ENCODE assay signal across 9 mouse cellular contexts in the genomic region with DNA sequence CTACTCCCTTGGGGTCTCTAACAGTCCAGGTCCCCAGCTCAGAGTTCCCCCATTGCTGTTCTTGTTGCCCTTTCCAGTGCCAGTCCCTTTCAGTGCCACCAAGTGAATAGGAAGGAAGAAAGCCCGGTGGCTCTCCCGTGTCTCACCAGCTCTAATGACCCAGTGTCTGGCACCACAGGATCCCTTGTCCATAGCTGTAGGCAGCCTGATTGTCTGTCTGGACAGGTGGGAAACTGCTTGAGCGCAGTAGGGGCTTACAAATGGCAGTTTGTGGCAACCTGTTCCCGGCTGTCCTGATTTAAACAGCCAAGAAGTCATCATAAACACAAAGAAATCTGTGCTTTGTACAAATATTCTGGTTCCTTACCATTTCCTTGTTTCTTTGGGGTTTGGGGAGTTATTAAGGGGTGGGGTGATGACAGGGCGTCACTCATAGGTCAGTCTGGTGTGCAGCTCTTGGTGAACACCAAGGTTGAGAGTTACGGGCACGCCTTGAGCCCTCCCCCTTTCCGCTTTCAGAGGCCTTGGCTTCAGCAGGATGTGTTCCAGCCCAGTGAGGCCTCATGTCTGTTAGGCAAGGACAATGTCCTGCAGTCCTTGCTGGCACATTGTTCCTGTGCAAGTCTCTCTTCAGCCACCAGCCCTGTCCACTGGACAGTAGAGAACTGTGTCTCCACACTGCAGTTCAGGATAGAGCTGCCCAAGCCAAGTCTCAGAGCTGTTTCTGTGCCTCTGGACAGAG.
DNase-seq lines count a peak whose midpoint lies in the region; ATAC-seq and TF ChIP-seq lines count a peak whose summit lies in the region.
"Had no signal": no experiment of that assay in that cellular context is flagged by ENCODE, and none has a peak within 500 bp of the region (broad histone marks: within the 10 kb centered on the region; RNA-seq: fewer than 3 reads in every experiment).

No protein-coding gene starts in this region.

- H3K9me3 ChIP-seq in hindbrain, embryonic 10.5 days = no peaks in the 10 kb centered on the region
- no peaks in the 10 kb centered on the region for H3K9me3 ChIP-seq in hindbrain, embryonic 11.5 days (ENCODE audit: control insufficient read depth, low read length)
- H3K9me3 ChIP-seq in embryonic facial prominence, embryonic 12.5 days = no peaks in the 10 kb centered on the region
- H3K9me3 ChIP-seq in hindbrain, embryonic 16.5 days (ENCODE audit: control insufficient read depth, low read length) = no peaks in the 10 kb centered on the region
- H3K9me3 ChIP-seq in neural tube, embryonic 15.5 days (replicated peaks) = no peaks in the 10 kb centered on the region

- no peak overlapping the region for H3K4me3 ChIP-seq in hindbrain, embryonic 10.5 days
- no peak overlapping the region for H3K4me3 ChIP-seq in hindbrain, embryonic 11.5 days (ENCODE audit: low read depth, low read length)
- no peak overlapping the region for H3K4me3 ChIP-seq in embryonic facial prominence, embryonic 12.5 days
- no peak overlapping the region for H3K4me3 ChIP-seq in hindbrain, embryonic 16.5 days (ENCODE audit: low read length)
- no peak overlapping the region for H3K4me3 ChIP-seq in liver, adult 2 months (ENCODE audit: insufficient read depth, low read depth, low read length)
- no peak overlapping the region for H3K4me3 ChIP-seq in neural tube, embryonic 15.5 days (replicated peaks)

- DNase-seq in hindbrain, embryonic 10.5 days (ENCODE audit: low spot score) = no peak
- DNase-seq in hindbrain, embryonic 11.5 days (ENCODE audit: low spot score) = no peak
- no peak for DNase-seq in liver, adult 2 months (ENCODE audit: extremely low read depth, low read depth, low spot score)
- DNase-seq in right cerebral cortex, adult 18-20 months = no peak
- DNase-seq in frontal cortex, postnatal 14 days (ENCODE audit: low spot score in 2 of 2) = no peak

- H3K36me3 ChIP-seq in hindbrain, embryonic 10.5 days = peaks cover 6% of the 10 kb centered on the region; the same call in 1 of the 2 replicates
- no peaks in the 10 kb centered on the region for H3K36me3 ChIP-seq in hindbrain, embryonic 11.5 days (ENCODE audit: control insufficient read depth, insufficient read depth, low read length)
- H3K36me3 ChIP-seq in embryonic facial prominence, embryonic 12.5 days = 0 out of 2 replicates have a peak, but pooled peaks cover 7% of the 10 kb centered on the region
- H3K36me3 ChIP-seq in hindbrain, embryonic 16.5 days (ENCODE audit: control insufficient read depth, insufficient read depth, low read length) = no peaks in the 10 kb centered on the region
- H3K36me3 ChIP-seq in liver, adult 2 months (ENCODE audit: control insufficient read depth, insufficient read depth, low read length) = no peaks in the 10 kb centered on the region
- H3K36me3 ChIP-seq in neural tube, embryonic 15.5 days = no peaks in the 10 kb centered on the region

- 0 out of 2 replicates have a peak, but pooled peaks cover 2% of the 10 kb centered on the region for H3K79me2 ChIP-seq in liver, adult 2 months (ENCODE audit: control insufficient read depth, insufficient read depth, low read length)

- TF ChIP-seq CTCF in liver, adult 2 months (IDR thresholded peaks at IDR 0.05; ENCODE audit: low read depth, low read length) = no peak

- no peak for TF ChIP-seq POLR2A in liver, adult 2 months (IDR thresholded peaks at IDR 0.05; ENCODE audit: extremely low read depth, insufficient read depth, low read length)

- no peak overlapping the region for H3K9ac ChIP-seq in hindbrain, embryonic 11.5 days (ENCODE audit: low read depth, low read length)
- H3K9ac ChIP-seq in embryonic facial prominence, embryonic 12.5 days = no peak overlapping the region
- no peak overlapping the region for H3K9ac ChIP-seq in hindbrain, embryonic 16.5 days (ENCODE audit: low read depth, low read length)
- no peak overlapping the region for H3K9ac ChIP-seq in liver, adult 2 months (ENCODE audit: low read depth, low read length)
- no peak overlapping the region for H3K9ac ChIP-seq in neural tube, embryonic 15.5 days (replicated peaks)

- H3K27ac ChIP-seq in hindbrain, embryonic 10.5 days = peak overlapping the region; percentile 83
- H3K27ac ChIP-seq in hindbrain, embryonic 11.5 days (ENCODE audit: low read depth, low read length) = no peak overlapping the region; the same call in 1 of the 2 replicates
- H3K27ac ChIP-seq in embryonic facial prominence, embryonic 12.5 days = peak overlapping the region; percentile 14; the same call in 1 of the 2 replicates
- H3K27ac ChIP-seq in hindbrain, embryonic 16.5 days (ENCODE audit: low read depth, low read length) = peak overlapping the region; percentile 40
- peak overlapping the region; percentile 60 for H3K27ac ChIP-seq in liver, adult 2 months (replicated peaks; ENCODE audit: insufficient read depth, low read depth, low read length)
- peak overlapping the region; percentile 56 for H3K27ac ChIP-seq in neural tube, embryonic 15.5 days (replicated peaks)

- H3K4me1 ChIP-seq in hindbrain, embryonic 10.5 days (replicated peaks) = peaks cover 88% of the 10 kb centered on the region
- peaks cover 22% of the 10 kb centered on the region for H3K4me1 ChIP-seq in hindbrain, embryonic 11.5 days (replicated peaks; ENCODE audit: control insufficient read depth, insufficient read depth, low read length)
- H3K4me1 ChIP-seq in embryonic facial prominence, embryonic 12.5 days = peaks cover 34% of the 10 kb centered on the region
- peaks cover 29% of the 10 kb centered on the region for H3K4me1 ChIP-seq in hindbrain, embryonic 16.5 days (ENCODE audit: control insufficient read depth, insufficient read depth, low read depth, low read length)
- H3K4me1 ChIP-seq in liver, adult 2 months (ENCODE audit: control insufficient read depth, insufficient read depth, low read length) = peaks cover 25% of the 10 kb centered on the region
- H3K4me1 ChIP-seq in neural tube, embryonic 15.5 days = peaks cover 55% of the 10 kb centered on the region

- 73% methylated on average over 8 of the region's 8 CpGs for WGBS in hindbrain, embryonic 10.5 days
- WGBS in hindbrain, embryonic 11.5 days = 84% methylated on average over 8 of the region's 8 CpGs
- 81% methylated on average over 8 of the region's 8 CpGs for WGBS in embryonic facial prominence, embryonic 12.5 days
- WGBS in hindbrain, embryonic 16.5 days = 80% methylated on average over 8 of the region's 8 CpGs
- 78% methylated on average over 8 of the region's 8 CpGs for WGBS in liver, adult 2 months
- 71% methylated on average over 8 of the region's 8 CpGs for WGBS in neural tube, embryonic 15.5 days

- no peaks in the 10 kb centered on the region for H3K27me3 ChIP-seq in hindbrain, embryonic 10.5 days (ENCODE audit: insufficient read depth, poor library complexity, severe bottlenecking)
- H3K27me3 ChIP-seq in hindbrain, embryonic 11.5 days (ENCODE audit: control insufficient read depth, insufficient read depth, low read length) = no peaks in the 10 kb centered on the region
- no peaks in the 10 kb centered on the region for H3K27me3 ChIP-seq in embryonic facial prominence, embryonic 12.5 days
- no peaks in the 10 kb centered on the region for H3K27me3 ChIP-seq in hindbrain, embryonic 16.5 days (replicated peaks; ENCODE audit: control insufficient read depth, insufficient read depth, low read length)
- H3K27me3 ChIP-seq in liver, adult 2 months (ENCODE audit: control insufficient read depth, insufficient read depth, low read length) = no peaks in the 10 kb centered on the region
- no peaks in the 10 kb centered on the region for H3K27me3 ChIP-seq in neural tube, embryonic 15.5 days (replicated peaks)
- H3K27me3 ChIP-seq: CH12.LX had no signal

- no peak for ATAC-seq in hindbrain, embryonic 11.5 days (ENCODE audit: low FRiP score)
- no peak for ATAC-seq in embryonic facial prominence, embryonic 12.5 days (ENCODE audit: insufficient number of reproducible peaks, insufficient read depth, low FRiP score, low TSS enrichment)
- peak; percentile 12; the same call in 1 of the 2 replicates for ATAC-seq in hindbrain, embryonic 16.5 days
- ATAC-seq in neural tube, embryonic 15.5 days (ENCODE audit: low FRiP score) = no peak

- no peak overlapping the region for H3K4me2 ChIP-seq in hindbrain, embryonic 11.5 days (replicated peaks; ENCODE audit: low read depth, low read length)
- H3K4me2 ChIP-seq in embryonic facial prominence, embryonic 12.5 days (replicated peaks) = no peak overlapping the region
- H3K4me2 ChIP-seq in hindbrain, embryonic 16.5 days (ENCODE audit: low read length) = no peak overlapping the region
- no peak overlapping the region for H3K4me2 ChIP-seq in neural tube, embryonic 15.5 days
